Mouse (Mus musculus): ENCODE results near the gene Tm7sf3. TPM values are rescaled to one million over a fixed set of nuclear protein-coding genes. Genes with fewer than 3 reads are reported as not detected.

Tm7sf3 gene
- polyA plus RNA-seq, 1 experiment from 2014 or later, result 40.5 TPM

Other genes starting within 250 kb of the Tm7sf3 start
- gene Itpr2, start 140.6 kb downstream of the Tm7sf3 start, polyA plus RNA-seq (2016; fragmentation: Nextera tagmentation; extraction: Ambion mirVana), result 2.8 and 4.1 TPM in 2 replicates
- 103 and 107 TPM in 2 replicates for gene Fgfr1op2, start 65.6 kb downstream of the Tm7sf3 start, polyA plus RNA-seq (2016; fragmentation: Nextera tagmentation; extraction: Ambion mirVana)
- 50.9 and 52.2 TPM in 2 replicates for gene Ints13, start 65.0 kb downstream of the Tm7sf3 start, polyA plus RNA-seq (2016; fragmentation: Nextera tagmentation; extraction: Ambion mirVana)
- gene Med21, start 277 bp downstream of the Tm7sf3 start, polyA plus RNA-seq (2016; fragmentation: Nextera tagmentation; extraction: Ambion mirVana), result 72.8 and 77.8 TPM in 2 replicates
- 6.7 and 6.8 TPM in 2 replicates for gene Stk38l, start 82.2 kb upstream of the Tm7sf3 start, polyA plus RNA-seq (2016; fragmentation: Nextera tagmentation; extraction: Ambion mirVana)
- 0.50 and 0.94 TPM in 2 replicates for gene Arntl2, start 153.2 kb upstream of the Tm7sf3 start, polyA plus RNA-seq (2016; fragmentation: Nextera tagmentation; extraction: Ambion mirVana)
- gene Smco2, start 207.3 kb upstream of the Tm7sf3 start, polyA plus RNA-seq (2016; fragmentation: Nextera tagmentation; extraction: Ambion mirVana), result not detected in 2 replicates
- gene Ppfibp1, start 245.7 kb upstream of the Tm7sf3 start, polyA plus RNA-seq (2016; fragmentation: Nextera tagmentation; extraction: Ambion mirVana), result 16.5 and 17.5 TPM in 2 replicates

Measured in liver, embryonic 12.5 days (tissue).